Mouse (Mus musculus): ENCODE results near the gene Ccr7.

Ccr7 gene

DNA sequence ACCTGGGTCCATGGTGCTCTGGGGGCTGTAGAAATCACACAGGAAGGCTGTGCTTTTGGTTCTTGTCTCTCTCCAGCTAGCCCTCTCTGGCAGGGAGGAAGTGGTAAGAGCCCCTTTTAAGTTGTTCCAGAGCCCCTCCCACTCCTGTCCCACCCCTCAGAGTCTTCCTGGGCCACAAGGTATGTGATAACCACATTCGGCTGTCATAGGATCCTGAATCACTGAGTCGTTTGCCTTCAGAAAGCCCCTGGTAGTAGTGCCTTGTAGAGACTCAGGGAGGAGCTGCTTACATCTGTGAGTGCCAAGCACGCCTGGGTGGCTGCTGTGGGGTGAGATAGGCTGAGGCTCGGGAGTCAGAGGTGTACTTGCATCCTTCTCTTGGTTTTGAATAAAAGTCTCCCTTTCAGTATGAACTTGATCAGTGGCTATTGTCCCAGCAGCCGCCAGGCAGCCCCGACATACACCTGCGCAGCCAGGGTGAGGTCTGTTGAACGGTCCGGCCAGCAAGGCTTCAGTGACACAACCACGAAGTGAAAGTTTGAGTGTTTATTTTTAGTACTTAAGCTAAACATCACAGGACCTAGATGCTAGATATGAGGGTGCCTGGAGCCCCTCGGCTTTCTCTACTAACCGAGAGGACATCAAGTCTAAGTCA lies at the start of gene Ccr7:
Gene Ccr7, minus strand, starts transcription at position 91 of the 655 bp plus-strand sequence.
- no peak for DNase-seq (ENCODE audit: low read depth, low spot score)

DNA sequence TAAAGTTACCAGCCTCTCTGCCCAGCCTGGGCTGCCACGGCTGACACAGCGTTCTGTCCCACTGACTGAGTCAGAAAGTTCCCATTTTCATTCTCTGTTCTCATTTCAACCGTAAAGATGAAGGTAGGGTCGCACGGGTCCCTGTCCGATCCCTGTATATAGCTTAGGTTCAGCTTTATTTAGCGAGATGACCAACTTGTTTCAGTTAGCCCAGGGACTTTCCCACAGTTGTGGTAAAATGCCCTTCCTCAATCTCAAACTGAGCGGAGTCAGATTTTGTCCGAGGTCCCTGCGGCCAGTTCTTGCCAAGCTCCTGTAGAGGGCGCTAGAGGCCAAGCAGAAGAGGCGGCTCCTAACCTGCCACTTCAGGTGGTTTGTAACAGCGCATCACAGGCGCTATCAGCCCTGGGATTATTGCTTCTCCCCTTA lies 34.3 kb upstream of the Ccr7 start:
- peak; percentile 35 for DNase-seq (ENCODE audit: low read depth, low spot score)

- no peak for DNase-seq (ENCODE audit: low read depth, low spot score)
Observed at GRCm38 (mm10) chr11:99187348-99187747, 32.5 kb upstream of the Ccr7 start.

GRCm38 (mm10) chr11:99186836-99187235 lies 32.0 kb upstream of the Ccr7 start:
- no peak for DNase-seq (ENCODE audit: low read depth, low spot score)

DNA sequence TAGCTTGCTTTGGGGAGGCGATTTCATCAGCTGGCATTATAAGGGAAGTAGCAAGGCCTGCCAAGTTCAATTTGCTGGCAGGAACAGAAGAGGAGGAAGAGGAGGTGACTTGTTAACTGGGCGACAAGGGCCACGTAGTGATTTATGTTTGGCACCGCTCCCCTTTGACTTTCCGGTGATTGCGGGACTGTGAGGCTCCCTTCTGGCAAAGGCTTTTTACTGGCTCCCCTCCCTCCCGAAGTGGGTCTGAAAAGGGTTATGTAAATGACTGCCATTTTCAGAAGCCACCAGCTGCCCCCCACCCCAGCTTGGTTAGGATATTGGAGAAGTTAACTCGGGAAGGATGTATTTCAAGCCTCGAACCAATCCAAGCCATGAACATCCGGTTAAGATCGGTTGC lies 27.7 kb upstream of the Ccr7 start:
- DNase-seq (ENCODE audit: low read depth, low spot score): no peak

DNA sequence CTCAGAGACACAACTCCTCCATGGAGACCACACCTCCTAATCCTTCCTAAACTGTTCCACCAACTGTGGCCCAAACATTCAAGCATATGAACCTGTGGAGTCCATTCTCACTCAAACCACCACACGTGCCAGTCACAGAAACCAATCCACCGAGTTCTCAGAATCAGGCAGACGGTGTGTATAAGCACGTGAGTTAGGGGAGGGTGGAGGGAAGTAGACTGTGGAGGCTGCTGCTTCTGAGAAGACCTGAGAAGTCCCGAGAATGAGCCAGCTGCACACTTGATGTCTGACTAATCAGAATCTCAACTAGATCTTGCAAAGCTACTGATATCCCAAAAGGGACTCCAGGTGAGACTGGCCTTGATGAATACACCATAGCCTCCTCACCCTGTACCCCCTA lies 25.2 kb upstream of the Ccr7 start:
- no peak for DNase-seq (ENCODE audit: low read depth, low spot score)

DNA sequence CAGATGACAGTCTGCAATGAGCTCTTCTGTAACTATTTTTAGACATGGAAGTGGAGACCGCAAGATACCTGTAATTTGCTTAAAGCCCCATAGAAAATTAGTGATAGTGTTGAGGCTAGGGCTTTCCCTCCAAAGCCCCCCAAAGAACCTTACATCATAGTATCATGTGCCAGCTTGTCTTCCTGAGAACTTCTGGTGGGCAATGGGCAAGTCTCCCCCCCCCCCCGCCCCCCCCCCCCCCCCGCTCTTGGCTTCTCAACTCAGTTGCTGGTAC lies 23.0 kb upstream of the Ccr7 start:
- DNase-seq (ENCODE audit: low read depth, low spot score): no peak

GRCm38 (mm10) chr11:99177054-99177924 lies 22.4 kb upstream of the Ccr7 start:
- DNase-seq (ENCODE audit: low read depth, low spot score): no peak

DNA sequence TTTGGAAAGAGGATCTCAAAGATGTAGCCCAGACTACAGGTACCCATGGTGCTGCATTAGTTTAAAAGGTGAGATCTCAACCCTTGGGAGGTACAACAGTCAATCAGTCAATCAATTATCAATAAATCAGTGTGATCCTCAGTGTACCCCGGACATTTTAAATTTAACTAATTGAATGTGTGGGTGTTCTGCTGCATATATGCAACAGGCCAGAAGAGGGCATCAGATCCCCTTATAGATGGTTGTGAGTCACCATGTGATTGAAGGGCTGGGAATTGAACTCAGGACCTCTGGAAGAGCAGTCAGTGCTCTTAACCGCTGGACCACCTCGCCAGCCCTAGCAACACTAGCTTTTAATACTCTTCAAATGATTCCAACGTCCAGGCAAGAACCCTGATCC lies 17.1 kb upstream of the Ccr7 start:
- no peak for DNase-seq (ENCODE audit: low read depth, low spot score)

- no peak for DNase-seq (ENCODE audit: low read depth, low spot score)
Observed at GRCm38 (mm10) chr11:99171442-99171841, 16.6 kb upstream of the Ccr7 start.

- DNase-seq (ENCODE audit: low read depth, low spot score): no peak
Observed at GRCm38 (mm10) chr11:99170547-99171267, 15.8 kb upstream of the Ccr7 start.

- no peak for DNase-seq (ENCODE audit: low read depth, low spot score)
Observed at GRCm38 (mm10) chr11:99170005-99170404, 15.1 kb upstream of the Ccr7 start.

DNA sequence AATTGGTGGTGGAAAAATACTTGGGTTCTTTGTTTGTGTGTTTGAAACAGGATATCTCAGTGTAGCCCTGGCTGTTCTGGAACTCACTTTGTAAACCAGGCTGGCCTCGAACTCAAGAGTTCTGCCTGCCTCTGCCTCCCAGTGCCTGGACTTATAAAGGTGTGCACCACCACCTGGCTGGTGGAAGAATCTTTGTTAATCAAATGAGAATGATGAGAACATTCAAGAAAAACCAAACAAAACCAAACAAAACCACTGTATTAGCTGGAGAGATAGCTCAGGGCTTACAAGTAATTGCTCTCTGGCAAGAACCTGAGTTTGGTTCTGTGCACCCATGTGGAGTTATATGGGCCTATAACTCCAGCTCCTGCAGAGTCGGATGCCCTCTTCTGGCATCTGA lies 14.6 kb upstream of the Ccr7 start:
- no peak for DNase-seq (ENCODE audit: low read depth, low spot score)

DNA sequence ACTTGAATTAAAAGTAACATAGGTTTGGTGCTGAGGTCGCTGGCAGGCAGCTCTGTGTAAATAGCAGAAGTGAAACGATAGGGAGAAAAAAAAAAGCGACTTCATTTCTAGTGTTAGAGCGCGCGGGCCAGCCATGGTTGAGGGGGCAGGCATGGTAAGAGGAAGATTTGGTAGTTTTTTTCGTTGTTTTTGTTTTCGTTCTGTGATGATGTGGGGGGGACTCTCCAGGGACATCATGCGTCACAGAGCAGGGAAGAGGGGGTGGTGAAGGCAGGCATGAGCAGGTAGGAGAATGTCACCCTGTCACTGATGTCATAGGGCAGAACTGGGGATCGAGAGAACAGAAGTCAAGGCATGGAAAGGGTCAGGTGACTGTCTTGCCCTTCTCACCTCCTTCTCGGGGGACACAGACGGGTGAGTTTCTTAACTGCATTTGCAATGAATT lies 13.2 kb upstream of the Ccr7 start:
- DNase-seq (ENCODE audit: low read depth, low spot score): no peak

DNA sequence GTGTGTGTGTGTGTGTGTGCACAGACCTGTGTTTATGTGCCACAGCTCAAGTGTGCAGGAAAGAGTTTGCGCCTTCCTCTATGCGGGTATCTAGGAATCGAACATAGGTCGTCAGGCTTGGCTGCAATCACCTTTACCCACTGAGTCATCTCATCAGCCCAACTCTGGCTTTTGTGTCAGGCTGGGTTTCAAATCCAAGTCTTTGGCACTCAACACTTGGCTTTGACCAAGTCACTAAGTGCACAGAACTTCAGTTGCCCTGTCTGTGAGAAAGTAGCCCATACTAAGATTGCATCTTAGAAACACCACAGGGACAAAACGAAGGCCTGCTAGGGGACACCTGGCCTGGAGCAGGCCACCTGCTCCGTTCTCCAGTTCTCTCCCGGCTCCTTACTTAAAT lies 12.7 kb upstream of the Ccr7 start:
- no peak for DNase-seq (ENCODE audit: low read depth, low spot score)

DNA sequence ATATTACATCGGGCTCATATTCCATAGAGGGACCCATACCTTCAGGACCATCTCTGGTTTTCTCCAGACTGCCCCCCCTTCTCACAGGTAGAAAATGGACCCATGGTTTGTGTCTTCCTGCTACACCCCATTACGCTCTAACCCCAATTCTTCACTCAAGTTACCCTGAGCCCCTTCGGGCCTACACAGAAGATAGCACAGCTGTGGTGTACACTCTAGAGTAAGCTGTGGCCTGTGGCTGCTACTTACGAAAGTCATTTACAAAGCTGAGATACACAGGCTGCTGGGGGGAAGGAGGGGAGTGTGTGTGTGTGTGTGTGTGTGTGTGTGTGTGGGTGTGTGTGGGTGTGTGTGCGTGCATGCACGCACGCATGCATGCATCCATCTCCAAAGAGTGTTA lies 11.4 kb upstream of the Ccr7 start:
- DNase-seq (ENCODE audit: low read depth, low spot score): no peak

- DNase-seq (ENCODE audit: low read depth, low spot score): no peak
Observed at GRCm38 (mm10) chr11:99165031-99165752, 10.3 kb upstream of the Ccr7 start.

GRCm38 (mm10) chr11:99162972-99163686 lies 8.3 kb upstream of the Ccr7 start:
- no peak for DNase-seq (ENCODE audit: low read depth, low spot score)

- no peak for DNase-seq (ENCODE audit: low read depth, low spot score)
Observed at GRCm38 (mm10) chr11:99161648-99162047, 6.8 kb upstream of the Ccr7 start.

DNA sequence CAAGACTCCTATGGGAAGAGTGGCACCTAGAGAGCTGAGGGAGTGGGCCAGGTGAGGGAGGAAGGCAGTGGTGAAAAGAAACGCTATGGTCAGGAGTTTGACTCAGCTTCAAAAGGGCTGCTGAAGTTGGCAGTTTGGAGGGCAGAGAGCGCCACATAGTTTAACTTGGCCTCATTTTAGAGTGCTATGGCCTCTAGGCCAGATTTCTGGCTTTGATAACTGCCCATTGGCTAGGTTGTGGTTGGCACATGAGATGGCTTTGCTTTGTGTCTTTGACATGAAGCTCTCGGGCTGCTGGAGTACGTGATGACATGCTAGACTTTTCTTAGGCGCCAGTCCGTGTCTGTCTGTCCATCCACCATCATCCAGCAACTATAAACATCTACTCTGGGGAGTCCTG lies 5.4 kb upstream of the Ccr7 start:
- no peak for DNase-seq (ENCODE audit: low read depth, low spot score)

DNA sequence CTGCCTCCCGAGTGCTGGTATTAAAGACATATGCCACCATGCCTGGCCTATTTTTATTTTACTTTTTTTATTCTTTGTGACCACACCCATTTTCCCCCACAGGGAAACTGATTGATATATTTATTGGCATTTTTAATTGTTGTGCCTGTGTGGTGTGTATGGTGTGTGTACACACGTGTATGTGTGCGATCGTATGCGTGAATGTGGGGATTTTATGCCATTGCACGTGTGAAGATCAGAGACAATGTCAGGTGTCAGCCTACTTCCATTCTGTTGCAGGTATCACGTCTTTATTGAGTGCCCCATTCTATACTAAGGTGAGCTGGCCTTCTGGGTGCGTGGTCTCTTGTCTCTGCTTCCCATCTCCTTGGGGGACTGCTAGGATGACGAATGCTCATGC lies 940 bp upstream of the Ccr7 start:
- DNase-seq (ENCODE audit: low read depth, low spot score): no peak

Measured in retina, postnatal 7 days (tissue).